Mouse (Mus musculus): ENCODE data around the gene Cfap52.

DNA sequence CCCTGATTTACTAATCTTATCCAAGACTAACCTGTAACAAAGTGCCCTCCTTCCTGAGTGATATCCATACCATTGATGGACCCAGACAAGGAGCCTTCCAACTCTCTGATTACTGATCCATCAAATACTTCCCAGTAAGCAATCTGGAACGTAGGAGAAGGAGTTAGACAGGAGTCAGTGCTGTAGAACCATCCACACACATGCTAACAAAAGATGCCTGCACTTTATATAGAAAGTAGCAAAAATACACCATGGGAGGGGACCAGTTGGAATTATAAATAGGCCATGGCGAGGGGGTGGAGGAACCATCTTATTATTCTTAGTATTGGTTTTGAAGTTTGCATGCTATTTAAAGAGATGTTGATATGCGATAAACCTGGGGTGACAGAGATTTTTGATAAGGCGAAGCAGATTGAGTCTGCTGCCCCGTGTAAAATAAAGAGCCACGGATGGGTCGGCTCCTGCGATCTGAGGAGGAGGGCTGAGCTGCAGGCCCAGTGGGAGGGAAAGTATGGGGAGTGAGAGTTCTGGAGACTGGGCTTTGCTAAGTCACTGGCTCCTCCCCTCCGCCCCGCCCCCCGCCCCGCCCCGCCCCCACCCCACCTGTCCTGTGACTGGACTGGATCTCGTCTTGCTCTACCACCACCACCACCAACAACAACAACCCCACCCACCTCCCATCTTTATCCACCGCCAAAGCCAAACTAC lies 38.9 kb downstream of the Cfap52 start:
- TF ChIP-seq CTCF (IDR thresholded peaks at IDR 0.05): no peak
- TF ChIP-seq EP300 (IDR thresholded peaks at IDR 0.05): no peak

All from lung, postnatal 0 days (tissue).